Comparison of ENCODE assay signal across 8 mouse cellular contexts in the genomic region with DNA sequence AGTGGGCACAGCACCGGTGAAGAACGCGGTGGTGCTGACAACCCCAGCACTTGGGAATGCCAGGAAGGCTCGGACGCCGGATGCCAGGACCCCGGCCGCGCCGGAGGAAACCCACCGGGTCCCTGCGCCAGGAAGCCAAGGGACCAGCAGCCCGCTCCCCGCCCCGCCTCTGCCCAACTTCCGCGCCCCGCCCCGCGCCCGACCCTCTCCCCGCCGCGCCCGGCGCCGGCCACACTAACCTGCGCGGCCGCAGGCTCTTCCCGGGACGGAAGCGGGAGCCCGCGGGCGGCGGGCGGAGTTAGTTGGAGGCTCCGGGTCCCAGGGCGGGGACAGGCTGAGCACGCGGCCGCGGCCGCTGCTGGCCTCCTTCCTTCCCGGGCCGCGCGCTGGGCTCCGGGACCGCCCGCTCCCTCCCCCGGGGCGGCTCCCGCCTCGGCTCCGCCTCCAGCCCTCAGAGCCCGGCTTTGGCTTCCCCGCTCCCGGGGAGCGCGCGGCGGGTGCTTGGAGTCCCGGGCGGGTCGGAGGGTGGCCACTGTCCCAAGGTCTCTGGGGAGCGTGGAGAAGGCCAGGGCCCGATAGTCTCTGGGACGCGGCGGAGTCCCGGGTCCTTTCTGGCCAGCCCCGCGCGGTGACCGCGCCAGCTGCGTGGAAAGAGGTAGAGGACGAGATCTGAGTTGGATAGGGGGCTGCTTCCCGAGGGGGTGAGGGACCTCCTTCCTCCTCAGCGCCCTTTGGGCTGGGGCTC. TPM values are rescaled to one million over a fixed set of nuclear protein-coding genes. Genes with fewer than 3 reads are reported as not detected.
A peak's percentile ranks its signal among the peaks of the same experiment; 100 is the strongest.
DNase-seq lines count a peak whose midpoint lies in the region; ATAC-seq and TF ChIP-seq lines count a peak whose summit lies in the region.

A gene (minus strand): TSS at position 401 of the 745 bp plus-strand sequence.

- peak; percentile 46 for ATAC-seq in erythroid progenitor cell, adult 5-6 weeks (replicated peaks; ENCODE audit: low FRiP score, poor library complexity, severe bottlenecking)
- peak; percentile 93 for ATAC-seq in heart, embryonic 12.5 days (ENCODE audit: insufficient number of reproducible peaks, low FRiP score)
- peak; percentile 98 for ATAC-seq in kidney, embryonic 16.5 days (ENCODE audit: low FRiP score, low TSS enrichment)
- 0 out of 2 replicates have a peak, but pooled peaks have one; percentile 28 for ATAC-seq in monocyte, adult 5-6 weeks (replicated peaks; ENCODE audit: insufficient number of reproducible peaks, low FRiP score, low TSS enrichment, poor library complexity, severe bottlenecking)

- H3K4me2 ChIP-seq in heart, embryonic 12.5 days: peak within 1 kb of the TSS; percentile 80
- peak within 1 kb of the TSS; percentile 53 for H3K4me2 ChIP-seq in kidney, embryonic 16.5 days (replicated peaks; ENCODE audit: low read depth, low read length)

- H3K79me2 ChIP-seq in C2C12 (ENCODE audit: control insufficient read depth, insufficient read depth): peaks cover 43% of the 10 kb centered on the region
- no peaks in the 10 kb centered on the region for H3K79me2 ChIP-seq in liver, adult 2 months (ENCODE audit: control insufficient read depth, insufficient read depth, low read length)

- H3K4me3 ChIP-seq in C2C12 (ENCODE audit: insufficient read depth, poor library complexity, severe bottlenecking): peak within 1 kb of the TSS; percentile 55
- H3K4me3 ChIP-seq in brown adipose tissue, adult 24 weeks (ENCODE audit: insufficient read depth, low read depth, low read length): peak within 1 kb of the TSS; percentile 91
- H3K4me3 ChIP-seq in heart, embryonic 12.5 days: peak within 1 kb of the TSS; percentile 83
- H3K4me3 ChIP-seq in kidney, embryonic 16.5 days (ENCODE audit: low read length): peak within 1 kb of the TSS; percentile 57
- H3K4me3 ChIP-seq in liver, adult 2 months (ENCODE audit: insufficient read depth, low read depth, low read length): peak within 1 kb of the TSS; percentile 90

- WGBS in heart, embryonic 12.5 days: 0% methylated on average over 71 of the region's 82 CpGs
- WGBS in kidney, embryonic 16.5 days: under 1% methylated on average over 49 of the region's 82 CpGs
- WGBS in liver, adult 2 months: under 1% methylated on average over 78 of the region's 82 CpGs

- DNase-seq in liver, adult 2 months (ENCODE audit: extremely low read depth, low read depth, low spot score): peak; percentile 58
- DNase-seq in spleen, postnatal 36 days (ENCODE audit: low spot score in 2 of 2): peak; percentile 52 to 60

- H3K4me1 ChIP-seq in brown adipose tissue, adult 24 weeks (ENCODE audit: control insufficient read depth, insufficient read depth, insufficient read length, low read length): no peaks in the 10 kb centered on the region
- peaks cover 9% of the 10 kb centered on the region; the same call in 1 of the 2 replicates for H3K4me1 ChIP-seq in heart, embryonic 12.5 days (replicated peaks)
- no peaks in the 10 kb centered on the region for H3K4me1 ChIP-seq in kidney, embryonic 16.5 days (ENCODE audit: insufficient read depth, low read length)
- H3K4me1 ChIP-seq in liver, adult 2 months (ENCODE audit: control insufficient read depth, insufficient read depth, low read length): peaks cover 7% of the 10 kb centered on the region

- H3ac ChIP-seq in C2C12 (ENCODE audit: control insufficient read depth, insufficient read length, low read depth): peak within 1 kb of the TSS; percentile 96

- no peaks in the 10 kb centered on the region for H3K27me3 ChIP-seq in C2C12 (ENCODE audit: control insufficient read depth, insufficient read depth, insufficient read length)
- H3K27me3 ChIP-seq in heart, embryonic 12.5 days (replicated peaks): no peaks in the 10 kb centered on the region
- H3K27me3 ChIP-seq in kidney, embryonic 16.5 days (ENCODE audit: insufficient read depth, low read length): no peaks in the 10 kb centered on the region
- no peaks in the 10 kb centered on the region for H3K27me3 ChIP-seq in liver, adult 2 months (ENCODE audit: control insufficient read depth, insufficient read depth, low read length)

- H3K9me3 ChIP-seq in heart, embryonic 12.5 days (replicated peaks): no peaks in the 10 kb centered on the region
- no peaks in the 10 kb centered on the region for H3K9me3 ChIP-seq in kidney, embryonic 16.5 days (ENCODE audit: low read length)

- peak within 1 kb of the TSS; percentile 89 for H3K9ac ChIP-seq in heart, embryonic 12.5 days
- H3K9ac ChIP-seq in kidney, embryonic 16.5 days (replicated peaks; ENCODE audit: low read length): peak within 1 kb of the TSS; percentile 78
- peak within 1 kb of the TSS; percentile 77 for H3K9ac ChIP-seq in liver, adult 2 months (ENCODE audit: low read depth, low read length)

- no peaks in the 10 kb centered on the region for H3K36me3 ChIP-seq in C2C12 (ENCODE audit: control insufficient read depth, insufficient read depth)
- H3K36me3 ChIP-seq in heart, embryonic 12.5 days: no peaks in the 10 kb centered on the region
- H3K36me3 ChIP-seq in kidney, embryonic 16.5 days (ENCODE audit: insufficient read depth, low read length): no peaks in the 10 kb centered on the region
- no peaks in the 10 kb centered on the region for H3K36me3 ChIP-seq in liver, adult 2 months (ENCODE audit: control insufficient read depth, insufficient read depth, low read length)

- TF ChIP-seq POLR2A in liver, adult 2 months (IDR thresholded peaks at IDR 0.05; ENCODE audit: extremely low read depth, insufficient read depth, low read length): no peak

- peaks cover 7% of the 10 kb centered on the region for H3K79me3 ChIP-seq in C2C12 (ENCODE audit: low read depth)

- peak within 1 kb of the TSS; percentile 75 for H3K27ac ChIP-seq in brown adipose tissue, adult 24 weeks (replicated peaks; ENCODE audit: low read depth, low read length)
- peak within 1 kb of the TSS; percentile 91 for H3K27ac ChIP-seq in heart, embryonic 12.5 days (ENCODE audit: poor library complexity, severe bottlenecking)
- H3K27ac ChIP-seq in kidney, embryonic 16.5 days (ENCODE audit: low read length): peak within 1 kb of the TSS; percentile 13
- peak within 1 kb of the TSS; percentile 33 for H3K27ac ChIP-seq in liver, adult 2 months (replicated peaks; ENCODE audit: insufficient read depth, low read depth, low read length)

- TF ChIP-seq CTCF in C2C12 (IDR thresholded peaks at IDR 0.05; ENCODE audit: control insufficient read depth, insufficient read depth, insufficient read length): no peak
- no peak for TF ChIP-seq CTCF in liver, adult 2 months (IDR thresholded peaks at IDR 0.05; ENCODE audit: low read depth, low read length)

TF ChIP-seq in C2C12, 6 proteins besides CTCF, POLR2A, EP300 and RAD21:
- TF ChIP-seq MAX (IDR thresholded peaks at IDR 0.05) (peak; percentile 72), USF1 (IDR thresholded peaks at IDR 0.05; ENCODE audit: low read depth) (no peak)

RNA-seq across cellular contexts. Expression of the gene that starts here (rescaled TPM):
- polyA plus RNA-seq in C2C12 (2012; fragmentation: generic; extraction: Trizol): 27.6 TPM
- 14.5 and 18.2 TPM in 2 replicates for polyA plus RNA-seq in brown adipose tissue, adult 24 weeks (2012; ENCODE audit: insufficient read depth, insufficient read length, missing spikeins)
- 0.42 and 6.5 TPM in 2 replicates for total RNA-seq in erythroid progenitor cell, adult 5-6 weeks (2015; ENCODE audit: low replicate concordance)
- 17.2 TPM in 1 of 2 replicates, not detected in the other for total RNA-seq in erythroid progenitor cell, adult 5-6 weeks (2017; ENCODE audit: low replicate concordance)
- 376 and 393 TPM in 2 replicates for polyA plus RNA-seq in heart, embryonic 12.5 days (2016; fragmentation: Nextera tagmentation; extraction: Ambion mirVana)
- 23.7 and 27.1 TPM in 2 replicates for polyA plus RNA-seq in kidney, embryonic 16.5 days (2015; fragmentation: Nextera tagmentation; extraction: Ambion mirVana)
- total RNA-seq in liver, adult 2 months (2014; rRNA removed): 30.5 and 33.0 TPM in 2 replicates
- 11.8 and 13.4 TPM in 2 replicates for polyA plus RNA-seq in liver, adult 2 months (2012; rRNA removed)
- 17.6 to 47.1 TPM (median 22.0 TPM) in 3 replicates for total RNA-seq in monocyte, adult 5-6 weeks (2017)

Comparison
In these comparisons a context has a peak if more than half of its experiments do, and no peak if none do; other contexts are left out.
1. Peak in every context shown above with its lines: DNase-seq, ATAC-seq, H3K4me3 ChIP-seq and H3K27ac ChIP-seq.
2. RNA of the gene that starts here (polyA plus RNA-seq): 376 to 393 TPM in heart, embryonic 12.5 days; 27.6 TPM in C2C12 (single experiment), 23.7 to 27.1 TPM in kidney, embryonic 16.5 days, 14.5 to 18.2 TPM in brown adipose tissue, adult 24 weeks and 11.8 to 13.4 TPM in liver, adult 2 months; every median in the first group is over 10 times any median in the second.
3. H3K27ac ChIP-seq: peak in every context shown above with its lines; median percentile 91 in heart, embryonic 12.5 days; 75 in brown adipose tissue, adult 24 weeks; 33 in liver, adult 2 months; 13 in kidney, embryonic 16.5 days.
4. ATAC-seq: peak in every context shown above with its lines; median percentile 98 in kidney, embryonic 16.5 days; 93 in heart, embryonic 12.5 days; 46 in erythroid progenitor cell, adult 5-6 weeks; 28 in monocyte, adult 5-6 weeks.